Mouse (Mus musculus) lung, postnatal 0 days (tissue): Measurements from ENCODE around the gene Upk2. TPM values are rescaled to one million over a fixed set of nuclear protein-coding genes. Genes with fewer than 3 reads are reported as not detected.
A peak's percentile ranks its signal among the peaks of the same experiment; 100 is the strongest.

Experiments used
- ATAC-seq: fragments of 200-750 bp; cut with Nextera tagmentation; 2 replicates; pipeline ENCODE4 v1.8.0; 2017; ENCODE audit warnings: moderate library complexity
- DNase-seq: peaks from one replicate; pipeline ENCODE4 v3.0.0-alpha.2; 2016; ENCODE audit warnings: low spot score
- H3K27ac ChIP-seq: fragments of 300-500 bp; sonication (generic); 2 replicates; pipeline ENCODE4 v1.5.1; 2014; ENCODE audit warnings: antibody characterized with exemption, mild to moderate bottlenecking, low read length, mixed read lengths
- H3K27me3 ChIP-seq: fragments of 300-500 bp; sonication (generic); replicated peaks from 2 replicates; pipeline ENCODE4 v1.6.1; 2014; ENCODE audit warnings: low read length, mixed read lengths; ENCODE audit not compliant: insufficient read depth
- H3K36me3 ChIP-seq: fragments of 300-500 bp; sonication (generic); 2 replicates; pipeline ENCODE4 v1.6.1; 2014; ENCODE audit warnings: low read length, mixed read lengths; ENCODE audit not compliant: insufficient read depth
- H3K4me1 ChIP-seq: fragments of 300-500 bp; sonication (generic); 2 replicates; pipeline ENCODE4 v1.6.1; 2014; ENCODE audit warnings: antibody characterized with exemption, low read depth, low read length, mixed read lengths; ENCODE audit not compliant: insufficient read depth
- H3K4me2 ChIP-seq: fragments of 300-500 bp; sonication (generic); replicated peaks from 2 replicates; pipeline ENCODE4 v1.6.1; 2014; ENCODE audit warnings: low read depth, mild to moderate bottlenecking, low read length, moderate library complexity, mixed read lengths
- H3K4me3 ChIP-seq: fragments of 300-500 bp; sonication (generic); 2 replicates; pipeline ENCODE4 v1.5.1; 2014; ENCODE audit warnings: low read depth, low read length
- H3K9ac ChIP-seq: fragments of 300-500 bp; sonication (generic); replicated peaks from 2 replicates; pipeline ENCODE4 v1.6.1; 2014; ENCODE audit warnings: low read depth, mild to moderate bottlenecking
- H3K9me3 ChIP-seq: fragments of 300-500 bp; sonication (generic); 2 replicates; pipeline ENCODE4 v1.6.1; 2016; ENCODE audit warnings: low read length, mixed read lengths
- CTCF ChIP-seq: IDR thresholded peaks from 2 replicates; pipeline ENCODE4 v1.5.1; 2016; ENCODE audit warnings: antibody characterized with exemption, mild to moderate bottlenecking
- EP300 ChIP-seq: IDR thresholded peaks from 2 replicates; pipeline ENCODE4 v1.6.1; 2016; ENCODE audit warnings: antibody characterized with exemption, mild to moderate bottlenecking, control low read depth
- WGBS: fragments of 180-500 bp; shearing (Covaris S2); extraction: QIAGEN DNeasy Blood & Tissue Kit; methylation state at CpG from one replicate; pipeline ENCODE4 v1.1.7; 2014; 5-methylcytosine and 5-hydroxymethylcytosine counted together
- polyA plus RNA-seq: library from polyadenylated mRNA; unstranded; fragments of >200 nt; fragmentation: Nextera tagmentation; extraction: Ambion mirVana; gene quantifications from 2 replicates; pipeline ENCODE4 v1.2.1, GENCODE M21; 2015

The Upk2 gene
- polyA plus RNA-seq, 1 experiment from 2014 or later = 2.3 TPM

DNA sequence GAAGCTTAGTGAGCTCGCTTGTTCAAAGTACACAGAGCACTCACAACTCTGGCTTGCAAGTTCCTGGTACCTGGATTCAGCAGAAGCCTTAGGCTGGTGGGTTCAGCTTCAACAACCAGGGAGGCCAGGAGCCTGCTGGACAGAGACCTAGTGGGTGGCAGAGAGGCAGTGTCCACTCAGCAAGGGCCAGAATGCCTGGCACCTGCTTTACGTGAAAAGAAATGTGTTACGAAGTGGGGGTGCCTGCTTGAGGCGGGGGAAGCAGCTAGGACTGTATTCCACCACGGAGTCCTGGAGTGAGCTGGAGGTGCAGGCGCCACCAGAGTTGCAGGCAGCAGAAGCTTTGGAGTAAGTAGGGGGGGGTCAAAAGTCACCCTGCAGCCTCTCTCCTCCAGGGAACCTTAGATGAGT is 30.3 kb upstream of the Upk2 start:
- Histone ChIP-seq H3K9ac (peak overlapping the region; percentile 32; the same call in 1 of the 2 replicates), H3K27me3 (no peaks in the 10 kb centered on the region), H3K4me3 (peak overlapping the region; percentile 88), H3K4me1 (peaks cover 45% of the 10 kb centered on the region), H3K4me2 (peak overlapping the region; percentile 77), H3K27ac (peak overlapping the region; percentile 96), H3K36me3 (no peaks in the 10 kb centered on the region), H3K9me3 (no peaks in the 10 kb centered on the region)
- WGBS = 23% methylated on average over 6 of the region's 6 CpGs
- TF ChIP-seq CTCF (no peak), EP300 (no peak)
- ATAC-seq (no peak), DNase-seq (no peak)

DNA sequence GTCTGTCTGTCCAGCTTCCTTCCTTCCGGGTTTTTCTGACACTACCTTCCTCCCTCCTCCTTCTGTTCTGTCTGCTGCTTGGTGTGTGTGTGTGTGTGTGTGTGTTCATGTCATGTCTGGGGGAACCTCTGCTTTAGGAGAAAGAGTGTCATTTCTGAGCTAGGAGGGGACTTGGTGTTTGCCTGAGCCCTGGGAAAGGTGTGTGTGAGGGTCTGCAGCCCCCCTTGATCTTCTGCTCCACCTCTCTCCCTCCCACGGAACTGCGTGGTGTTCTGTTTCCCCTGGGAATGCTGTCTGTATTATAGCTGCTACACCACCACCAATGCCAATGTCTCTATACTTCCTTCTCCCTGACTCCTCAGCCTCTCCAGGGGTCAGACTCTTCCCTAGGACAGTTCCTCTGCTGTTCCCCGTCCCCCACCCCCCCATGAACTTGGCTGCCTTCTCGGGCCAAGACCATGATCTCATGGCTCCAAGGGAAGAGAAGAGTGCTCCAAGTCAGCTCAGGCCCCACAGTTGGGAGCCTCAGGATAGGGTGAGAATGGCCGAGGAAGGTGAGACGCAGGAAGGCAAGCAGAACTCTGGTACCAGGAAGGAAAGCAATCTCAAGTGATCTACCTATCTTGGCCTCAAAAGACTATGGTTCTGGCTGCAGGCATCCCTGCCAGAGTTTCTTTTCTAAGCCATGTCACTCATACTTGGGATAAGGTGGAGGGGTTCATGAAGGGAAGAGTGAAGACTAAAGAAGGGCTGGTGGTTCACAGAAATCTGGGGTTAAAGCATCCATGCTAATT is 29.7 kb upstream of the Upk2 start:
- Histone ChIP-seq H3K27me3 (no peaks in the 10 kb centered on the region), H3K9me3 (no peaks in the 10 kb centered on the region), H3K9ac (peak overlapping the region; percentile 92), H3K4me1 (peaks cover 44% of the 10 kb centered on the region), H3K36me3 (no peaks in the 10 kb centered on the region), H3K27ac (peak overlapping the region; percentile 96), H3K4me3 (peak overlapping the region; percentile 88), H3K4me2 (peak overlapping the region; percentile 77)
- DNase-seq (peak; percentile 31), ATAC-seq (no peak)
- TF ChIP-seq CTCF (no peak), EP300 (no peak)
- WGBS = 8% methylated on average over 7 of the region's 7 CpGs

DNA sequence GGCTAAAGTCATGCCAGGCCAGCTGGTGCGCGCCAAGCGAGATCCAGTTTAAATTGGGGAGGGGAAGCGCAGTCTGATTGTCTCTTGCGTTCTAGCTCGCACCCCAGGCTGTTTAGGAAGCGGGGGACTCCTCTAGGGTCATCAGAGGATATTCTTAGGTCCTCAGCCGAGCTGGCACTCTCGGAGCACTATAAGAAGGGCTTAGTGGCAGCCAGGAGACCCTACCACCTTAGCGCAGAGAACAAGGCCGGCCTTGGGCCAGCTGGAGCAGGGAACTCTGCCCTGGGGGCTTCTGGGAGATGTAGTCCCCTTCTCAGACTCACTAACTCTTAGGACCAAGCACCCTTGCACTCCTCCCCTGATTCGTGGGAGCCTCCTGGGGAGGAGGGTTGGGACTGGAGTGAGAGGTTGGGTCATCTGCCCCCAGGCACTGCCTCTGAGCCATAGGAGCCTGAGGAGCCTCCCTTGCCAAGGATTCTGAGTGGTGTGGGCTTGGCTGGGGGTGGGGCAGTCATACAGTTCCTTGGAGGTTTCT is 28.8 kb upstream of the Upk2 start:
- peaks cover 34% of the 10 kb centered on the region for H3K4me1 ChIP-seq
- H3K36me3 ChIP-seq = no peaks in the 10 kb centered on the region
- ATAC-seq = peak; percentile 43
- H3K27ac ChIP-seq = peak overlapping the region; percentile 96
- H3K9me3 ChIP-seq = no peaks in the 10 kb centered on the region
- WGBS = 1% methylated on average over 12 of the region's 12 CpGs
- TF ChIP-seq CTCF (no peak), EP300 (no peak; the same call in 1 of the 2 replicates)
- H3K4me3 ChIP-seq = peak overlapping the region; percentile 88
- no peaks in the 10 kb centered on the region for H3K27me3 ChIP-seq
- H3K9ac ChIP-seq = peak overlapping the region; percentile 92
- peak overlapping the region; percentile 77 for H3K4me2 ChIP-seq
- DNase-seq = peak; percentile 96

DNA sequence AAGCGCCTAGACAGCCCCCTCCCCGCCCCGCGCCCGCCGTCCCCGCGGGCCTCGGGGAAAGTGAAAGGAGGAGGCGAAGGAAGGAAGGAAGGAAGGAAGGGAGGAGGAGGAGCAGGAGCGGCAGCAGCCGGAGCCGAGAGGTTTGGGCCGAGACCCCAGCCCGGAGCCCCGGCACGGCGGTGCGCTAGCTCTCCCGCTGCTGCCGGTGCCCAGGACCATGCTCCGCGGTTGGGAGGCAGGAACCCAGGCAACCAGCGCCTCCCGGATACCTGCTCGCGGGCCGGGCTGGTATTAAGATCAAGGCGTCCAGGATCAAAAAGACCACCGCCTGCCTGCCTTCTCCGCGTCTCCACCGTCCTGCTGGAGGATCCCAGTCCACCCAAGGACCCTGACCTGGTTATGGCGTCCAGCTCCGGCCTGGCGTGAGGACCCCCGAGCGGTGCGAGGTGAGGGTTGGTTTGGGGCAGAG is 28.3 kb upstream of the Upk2 start:
- H3K4me1 ChIP-seq = peaks cover 29% of the 10 kb centered on the region
- peak overlapping the region; percentile 92 for H3K9ac ChIP-seq
- H3K36me3 ChIP-seq = no peaks in the 10 kb centered on the region
- DNase-seq = peak; percentile 41
- H3K27ac ChIP-seq = peak overlapping the region; percentile 96
- 0% methylated on average over 38 of the region's 39 CpGs for WGBS
- no peaks in the 10 kb centered on the region for H3K27me3 ChIP-seq
- peak overlapping the region; percentile 77 for H3K4me2 ChIP-seq
- TF ChIP-seq EP300 (no peak), CTCF (no peak; the same call in 1 of the 2 replicates)
- peak overlapping the region; percentile 88 for H3K4me3 ChIP-seq
- no peaks in the 10 kb centered on the region for H3K9me3 ChIP-seq
- ATAC-seq = no peak

- DNase-seq (peak; percentile 99), ATAC-seq (peak; percentile 53)
- Histone ChIP-seq H3K27me3 (no peaks in the 10 kb centered on the region), H3K9me3 (no peaks in the 10 kb centered on the region), H3K4me1 (peaks cover 25% of the 10 kb centered on the region), H3K9ac (peak within 1 kb of the TSS; percentile 92), H3K4me2 (peak within 1 kb of the TSS; percentile 77), H3K27ac (peak within 1 kb of the TSS; percentile 96), H3K4me3 (peak within 1 kb of the TSS; percentile 88), H3K36me3 (no peaks in the 10 kb centered on the region)
- 2% methylated on average over 31 of the region's 31 CpGs for WGBS
- TF ChIP-seq EP300 (peak; percentile 71), CTCF (peak; percentile 87)
Observed at GRCm38 (mm10) chr9:44482552-44482951, 27.8 kb upstream of the Upk2 start, which contains the start of gene Bcl9l. TSS of gene Bcl9l (plus strand) at chr9:44482825.

GRCm38 (mm10) chr9:44482112-44482511 is 27.3 kb upstream of the Upk2 start:
- peak overlapping the region; percentile 88 for H3K4me3 ChIP-seq
- no peak overlapping the region for H3K27ac ChIP-seq
- WGBS = 3% methylated on average over 3 of the region's 3 CpGs
- peaks cover 25% of the 10 kb centered on the region for H3K4me1 ChIP-seq
- no peak for TF ChIP-seq EP300
- TF ChIP-seq CTCF = no peak
- no peak for ATAC-seq
- H3K27me3 ChIP-seq = no peaks in the 10 kb centered on the region
- H3K4me2 ChIP-seq = peak overlapping the region; percentile 77
- H3K9ac ChIP-seq = no peak overlapping the region
- no peaks in the 10 kb centered on the region for H3K36me3 ChIP-seq
- H3K9me3 ChIP-seq = no peaks in the 10 kb centered on the region
- DNase-seq = no peak
